Mouse (Mus musculus) right cerebral cortex, postnatal 36 days (tissue): ENCODE results near the gene Dhx29.

Experiments used
- DNase-seq, 2 experiments: peaks; one replicate each; pipeline ENCODE4 v3.0.0; 2022; ENCODE audit warnings: low spot score in 2 of 2, mixed read lengths in 1 of 2

Gene Dhx29

DNA sequence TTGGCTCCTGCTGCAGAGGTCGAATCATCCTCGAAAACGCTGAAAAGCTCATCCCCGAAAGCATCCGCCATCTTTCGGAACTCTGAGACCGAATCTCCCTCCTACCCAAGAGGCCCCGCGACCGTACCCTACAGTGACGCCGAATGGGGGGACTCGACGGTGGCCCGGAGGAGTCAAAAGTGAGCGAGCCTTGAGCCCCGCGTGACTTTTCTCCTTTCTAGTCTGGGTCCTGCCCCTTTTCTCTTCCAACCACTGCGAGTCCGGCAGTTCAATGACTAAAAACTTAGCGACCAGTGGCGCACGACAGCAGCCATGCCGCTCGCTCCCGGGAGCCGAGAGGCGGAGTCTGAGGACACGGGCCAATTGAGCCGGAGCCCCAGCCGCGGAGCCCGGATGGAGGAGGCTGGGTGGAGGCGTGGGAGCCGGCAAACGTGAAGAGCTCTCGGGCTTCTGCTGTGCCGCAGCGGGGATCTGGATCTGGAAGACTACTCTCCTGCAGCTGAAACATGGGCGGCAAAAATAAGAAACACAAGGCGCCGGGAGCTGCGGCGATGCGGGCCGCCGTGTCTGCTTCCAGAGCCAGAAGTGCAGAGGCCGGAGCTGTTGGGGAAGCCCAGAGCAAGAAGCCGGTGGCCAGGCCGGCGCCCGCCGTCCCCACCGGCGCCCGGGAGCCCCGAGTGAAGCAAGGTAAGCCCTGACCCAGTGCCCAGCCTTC is at the start of gene Dhx29, which contains the start of gene Mtrex:
TSS of gene Dhx29 (plus strand) at position 168 of the 715 bp plus-strand sequence.
TSS of gene Mtrex (minus strand) at position 112 of the 715 bp plus-strand sequence.
- peak; percentile 98 to 99 for DNase-seq

DNA sequence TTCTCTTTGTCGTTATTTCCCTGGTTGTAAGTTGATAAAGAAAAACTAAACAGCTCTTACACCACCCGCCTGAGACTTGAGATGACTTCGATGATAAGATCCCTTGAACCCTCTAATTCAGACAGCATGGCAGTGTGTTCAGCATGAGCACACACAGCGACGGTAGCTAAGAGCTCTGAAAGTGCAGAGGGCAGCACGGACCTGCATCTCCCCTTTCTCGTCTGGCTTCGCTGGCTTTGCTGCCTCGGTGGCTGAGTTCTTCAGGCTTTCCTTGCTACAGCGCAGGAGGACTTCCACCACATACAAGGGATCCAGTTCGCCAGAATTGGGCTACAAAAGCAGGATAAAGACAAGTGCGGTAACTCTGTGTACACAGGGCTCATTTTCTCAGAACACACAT is 40.0 kb upstream of the Dhx29 start:
- DNase-seq, result no peak

DNA sequence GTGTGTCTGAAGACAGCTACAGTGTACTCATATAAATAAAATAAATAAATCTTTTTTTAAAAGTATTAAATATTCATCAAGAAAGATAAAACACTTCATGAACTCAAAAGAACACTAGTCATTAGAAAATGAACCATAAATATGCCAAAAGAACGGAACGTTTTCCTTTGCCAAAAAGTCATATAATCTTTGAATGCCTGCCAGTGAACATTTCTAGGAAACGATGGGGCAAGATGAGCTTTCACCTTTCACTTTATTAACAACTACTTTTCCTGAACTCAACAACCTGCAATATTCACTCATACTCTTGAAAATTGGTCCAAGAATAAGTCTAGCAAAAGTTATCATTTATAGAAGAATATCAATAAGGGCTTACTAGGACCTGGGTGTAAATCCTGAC is 25.1 kb upstream of the Dhx29 start:
- no peak for DNase-seq

DNA sequence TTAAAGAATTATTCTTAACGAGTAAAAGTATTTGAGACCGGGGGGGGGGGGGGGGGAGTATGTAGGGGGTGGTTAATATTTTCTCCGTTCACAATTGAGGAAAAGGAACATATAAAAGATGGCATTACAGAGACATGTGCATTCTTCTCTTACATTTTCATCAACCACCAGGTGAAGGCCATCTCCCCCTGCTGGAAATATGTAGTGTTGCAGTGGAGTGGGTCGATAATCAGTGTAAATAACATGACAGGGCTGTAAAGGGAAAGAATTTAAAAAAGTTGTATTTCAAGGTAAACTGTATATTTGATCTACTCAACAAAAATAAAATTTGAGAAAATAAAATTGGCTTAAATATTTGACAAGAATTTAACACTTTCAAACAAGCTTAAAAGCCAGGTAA is 17.6 kb upstream of the Dhx29 start:
- no peak for DNase-seq

DNA sequence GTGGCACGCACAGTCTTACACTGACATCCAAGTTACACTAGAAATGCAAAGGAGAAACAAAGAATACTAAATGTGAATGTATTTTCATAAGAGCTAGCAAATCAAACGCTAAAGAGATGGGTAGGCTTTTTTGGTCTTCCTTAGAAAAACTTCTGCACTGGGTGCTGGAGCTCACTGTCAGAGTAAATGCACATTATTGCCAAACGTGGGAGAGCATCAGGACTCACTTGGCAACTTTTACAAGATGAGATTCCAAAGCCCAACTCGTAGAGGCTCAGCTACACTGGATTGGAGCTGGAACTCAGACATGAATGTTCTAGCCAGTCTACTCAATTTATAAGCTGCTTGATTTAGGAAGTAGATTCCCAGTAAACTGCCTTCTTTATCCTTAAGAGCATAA is 16.8 kb upstream of the Dhx29 start:
- DNase-seq, result no peak

DNA sequence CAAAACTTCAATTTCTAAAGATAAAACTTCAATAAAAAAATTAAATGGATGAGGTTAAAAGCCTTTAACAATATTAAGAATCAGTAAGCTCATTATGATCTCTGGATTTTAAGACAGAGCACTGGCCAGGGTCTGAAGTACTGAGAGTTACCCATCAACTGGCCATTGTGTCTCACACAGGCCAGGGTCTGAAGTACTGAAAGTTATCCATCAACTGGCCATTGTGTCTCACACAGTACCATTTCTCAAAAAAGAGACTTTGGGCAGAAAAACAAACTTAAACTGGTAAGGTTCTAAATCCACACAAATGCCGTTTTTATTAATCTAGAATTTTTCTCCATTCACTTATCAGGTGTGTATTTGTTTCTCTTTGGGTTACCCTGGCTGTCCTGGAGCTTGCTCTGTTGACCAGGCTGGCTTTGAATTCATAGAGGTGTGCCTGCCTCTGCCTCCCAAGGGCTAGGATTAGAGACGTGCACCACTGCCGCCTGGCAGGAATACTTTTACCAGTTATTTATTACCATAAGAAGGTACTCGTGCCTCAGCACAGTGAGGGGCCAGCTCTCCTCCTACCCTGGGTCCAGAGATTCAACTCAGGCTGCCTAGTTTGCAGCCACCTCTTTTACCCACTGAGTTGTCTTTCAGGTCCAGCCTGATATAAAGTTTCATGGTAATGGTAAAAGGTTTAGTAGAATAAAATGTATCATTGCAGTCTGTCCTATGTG is 8.0 kb upstream of the Dhx29 start:
- DNase-seq, result no peak

DNA sequence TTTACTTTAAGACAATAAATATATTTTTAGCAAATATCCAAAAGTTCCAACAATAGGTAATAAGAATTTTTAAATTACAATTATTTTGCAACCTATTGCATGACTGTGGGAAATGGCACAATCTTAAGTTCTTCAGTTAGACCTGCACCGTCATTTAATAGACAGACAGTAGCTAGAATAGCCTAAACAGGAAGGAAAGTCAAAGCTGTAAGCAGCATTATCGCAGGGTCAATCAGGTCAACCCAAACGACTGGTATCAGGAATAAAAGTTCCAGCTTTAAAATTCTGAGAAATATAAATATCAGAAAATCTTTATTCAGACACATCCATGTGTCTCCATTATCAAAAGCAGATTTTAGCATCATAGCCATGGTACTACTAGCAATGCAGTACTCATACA is 6.3 kb upstream of the Dhx29 start:
- no peak for DNase-seq

DNA sequence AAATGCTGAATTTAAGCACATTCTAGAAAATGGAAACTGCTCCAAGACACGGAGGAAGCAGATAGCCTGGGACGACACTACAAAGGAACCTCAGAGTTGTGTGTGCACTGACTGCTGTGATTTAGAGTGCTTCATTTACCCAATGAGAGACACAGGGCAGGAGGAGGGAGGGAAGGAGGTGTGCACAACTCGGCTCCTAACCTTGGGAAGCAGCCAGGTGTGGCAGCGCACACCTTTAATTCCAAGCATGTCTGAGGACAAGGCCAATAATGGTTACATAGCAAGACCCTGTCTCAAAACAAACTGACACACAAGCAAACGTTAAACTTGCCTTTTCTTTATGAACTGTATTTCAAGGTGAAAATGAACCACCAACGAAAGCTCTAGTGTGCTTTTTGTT is 2.0 kb upstream of the Dhx29 start:
- no peak for DNase-seq

DNA sequence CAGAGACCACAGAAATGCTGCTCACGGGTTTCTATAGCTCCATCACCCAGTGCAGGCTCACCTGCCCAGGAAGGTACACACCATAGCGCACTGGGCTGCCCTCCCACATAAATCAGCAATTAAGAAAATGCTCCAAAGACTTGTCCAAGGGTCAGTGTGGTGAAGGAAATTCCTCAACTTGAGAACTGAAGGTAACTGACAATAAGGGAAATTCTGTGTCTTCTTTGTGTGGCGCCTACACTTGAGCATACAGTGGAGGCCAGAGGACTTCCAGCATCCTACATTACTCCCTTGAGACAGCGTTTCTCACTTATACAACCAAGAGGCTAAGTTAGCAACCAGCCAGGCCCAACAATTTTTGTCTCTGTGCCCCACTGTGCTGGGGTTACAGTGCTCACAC is 1.3 kb upstream of the Dhx29 start:
- DNase-seq, result no peak

DNA sequence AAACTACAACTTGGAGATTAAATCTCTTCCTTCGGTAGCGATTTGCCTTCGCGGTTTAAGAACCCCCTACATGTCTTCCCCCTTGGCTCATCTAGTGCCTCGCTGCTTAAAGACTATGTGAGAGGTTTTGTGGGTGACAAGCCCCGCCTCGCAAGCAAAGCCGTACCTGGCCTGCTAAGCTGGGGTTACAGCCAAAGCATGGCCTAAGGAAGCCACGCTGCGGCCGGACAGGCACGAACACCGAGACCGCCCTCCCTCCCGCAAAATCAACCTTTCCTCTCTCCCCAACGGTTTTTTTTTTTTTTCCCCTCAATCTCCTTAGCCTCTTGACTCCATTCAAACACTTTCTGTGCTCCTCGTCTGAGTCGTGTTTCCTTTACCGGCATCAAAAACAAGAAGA is 458 bp upstream of the Dhx29 start:
- DNase-seq, result no peak

DNA sequence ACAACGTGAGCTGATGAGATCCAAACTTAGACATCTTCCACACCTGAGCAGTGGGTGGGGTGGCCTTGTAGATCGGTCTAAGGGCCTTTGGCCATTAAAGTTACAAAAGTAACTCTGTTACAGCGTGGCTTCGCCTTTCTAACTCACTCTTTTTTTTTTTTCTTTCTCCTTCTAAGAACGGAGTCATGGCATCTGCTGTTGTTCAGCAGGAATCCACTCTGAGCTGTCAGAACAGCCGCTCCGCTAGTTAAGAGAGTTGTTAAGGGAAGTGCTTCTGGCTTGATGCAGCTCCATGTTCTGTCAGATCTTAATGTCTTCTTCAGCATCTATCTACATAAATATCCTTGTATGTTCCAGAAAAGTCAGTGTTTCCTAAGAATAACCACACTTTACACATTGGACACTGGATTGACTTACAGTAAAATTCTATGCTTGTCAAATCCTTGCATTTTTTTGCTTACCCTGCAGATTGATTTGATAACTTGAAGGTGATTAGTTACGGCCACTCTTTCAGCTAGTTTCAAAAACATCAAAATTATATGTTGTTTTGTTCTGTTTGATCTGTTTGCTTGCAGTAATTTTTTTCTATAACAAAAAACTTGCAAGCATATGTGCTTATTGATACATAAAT is 899 bp downstream of the Dhx29 start:
- no peak for DNase-seq

DNA sequence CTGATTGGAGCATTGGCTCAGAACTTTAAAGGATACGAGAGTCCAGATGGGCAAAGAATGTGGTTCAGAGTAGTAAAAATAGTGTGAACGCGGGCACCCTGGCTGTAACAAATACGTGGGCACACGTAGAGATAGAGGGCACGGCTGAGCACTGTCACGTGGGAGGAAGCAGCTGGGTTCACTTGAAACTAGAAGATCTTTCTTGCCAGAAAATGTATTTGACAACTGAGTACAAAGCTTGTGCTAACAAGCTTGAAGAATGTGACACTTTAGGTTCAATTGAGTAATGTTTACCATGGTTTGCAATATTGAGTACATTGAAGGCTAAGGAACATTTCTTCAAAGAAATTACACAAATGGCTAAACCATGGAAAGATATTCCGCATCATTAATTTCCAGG is 10.9 kb downstream of the Dhx29 start:
- no peak for DNase-seq

DNA sequence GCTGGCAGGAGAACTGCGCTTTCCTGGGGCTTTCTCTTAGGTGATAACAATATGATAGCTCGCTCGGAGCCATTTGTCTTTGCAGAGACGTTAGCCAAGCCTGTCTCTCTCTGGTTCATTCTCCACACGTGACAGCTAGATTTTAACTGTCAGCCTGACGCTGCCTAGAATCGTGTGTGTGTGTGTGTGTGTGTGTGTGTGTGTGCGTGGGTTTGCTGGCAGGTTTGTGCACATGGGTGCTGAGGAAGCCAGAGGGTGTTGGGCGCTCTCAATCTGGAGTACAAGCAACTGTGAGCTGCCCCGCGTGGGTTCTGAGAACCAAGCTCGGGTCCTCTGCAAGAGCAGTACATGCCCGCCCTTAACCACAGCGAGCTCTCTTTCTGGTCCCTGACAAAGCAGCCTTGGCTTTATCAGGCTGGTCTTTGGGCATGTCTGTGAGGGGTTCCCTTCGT is 14.7 kb downstream of the Dhx29 start:
- peak in 1 of 2 experiments; percentile 39 for DNase-seq

DNA sequence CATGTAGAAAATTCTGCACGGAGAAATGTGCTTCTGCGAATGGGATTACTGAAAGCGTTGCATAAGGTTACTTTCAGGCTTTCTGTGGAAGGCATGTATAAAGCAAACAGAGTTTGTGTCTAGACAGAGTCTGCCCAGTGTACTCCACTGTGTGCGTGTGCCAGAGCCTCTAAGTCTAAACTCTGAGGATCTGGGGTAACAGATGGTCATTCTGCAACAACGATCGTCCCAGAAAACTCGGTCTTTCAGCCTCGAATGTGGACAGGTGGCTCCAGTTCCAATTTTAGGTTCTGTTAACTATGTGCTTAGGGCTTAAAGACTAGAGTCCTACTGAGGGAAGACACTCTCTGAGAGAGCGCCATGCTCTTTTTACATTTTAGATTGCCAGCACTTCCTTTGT is 18.1 kb downstream of the Dhx29 start:
- peak in 1 of 2 experiments; percentile 16 for DNase-seq

DNA sequence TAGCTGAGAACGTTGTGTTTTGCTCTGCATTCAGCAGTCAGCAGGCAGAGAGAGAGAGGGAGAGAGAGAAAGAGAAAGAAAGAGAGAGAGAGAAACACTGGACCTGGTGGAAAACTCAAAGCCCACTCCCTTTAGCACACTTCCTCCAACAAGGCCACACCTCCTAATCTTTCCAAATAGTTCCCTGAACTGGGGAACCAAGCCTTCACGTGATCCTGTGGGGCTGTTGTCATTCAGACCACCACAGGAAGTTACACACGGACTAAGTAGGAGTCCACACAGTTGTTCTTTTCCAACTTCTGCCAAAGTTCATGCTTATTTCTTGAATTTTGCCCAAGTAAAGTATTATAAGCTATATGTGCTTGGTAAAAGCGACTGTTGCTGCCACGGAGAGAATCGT is 18.6 kb downstream of the Dhx29 start:
- DNase-seq, result no peak

DNA sequence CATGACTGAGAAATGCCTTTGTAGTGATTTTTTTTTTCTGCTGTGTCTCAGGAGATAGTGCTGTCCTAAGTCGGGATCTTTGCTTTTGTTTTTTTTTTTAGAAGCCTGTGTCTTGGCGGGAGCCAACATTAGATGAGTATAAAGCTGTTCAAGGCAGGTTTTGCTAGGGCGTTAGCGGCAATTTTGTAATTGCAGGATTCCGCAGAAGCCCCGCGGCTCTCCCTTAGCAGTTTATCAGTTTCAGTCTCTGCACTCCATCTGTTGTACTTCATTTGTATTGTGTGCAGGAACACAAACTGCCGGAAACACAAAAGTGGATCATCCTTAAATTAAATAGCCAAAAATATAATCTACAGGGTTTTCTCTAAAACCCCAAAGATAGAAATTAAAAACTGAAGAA is 26.8 kb downstream of the Dhx29 start:
- no peak for DNase-seq

DNA sequence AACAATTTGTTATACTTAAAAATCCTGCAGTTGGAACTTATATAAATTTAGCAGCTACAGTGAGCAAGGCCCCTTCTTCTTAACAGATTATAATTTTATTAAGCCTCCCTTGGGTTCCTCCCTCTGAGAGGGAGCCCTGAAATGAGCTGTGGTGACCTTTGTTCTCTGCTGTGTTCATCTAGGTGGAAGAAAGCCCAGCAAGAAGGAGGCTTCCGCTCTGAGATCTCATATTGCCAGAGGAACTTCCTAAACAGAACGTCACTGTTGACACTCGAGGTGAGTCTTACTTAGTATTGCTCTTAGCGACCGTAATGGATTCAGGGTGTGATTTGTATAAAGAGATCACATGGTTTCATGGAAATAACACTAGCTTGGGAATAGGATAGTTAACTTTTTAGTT is 35.8 kb downstream of the Dhx29 start:
- no peak for DNase-seq

DNA sequence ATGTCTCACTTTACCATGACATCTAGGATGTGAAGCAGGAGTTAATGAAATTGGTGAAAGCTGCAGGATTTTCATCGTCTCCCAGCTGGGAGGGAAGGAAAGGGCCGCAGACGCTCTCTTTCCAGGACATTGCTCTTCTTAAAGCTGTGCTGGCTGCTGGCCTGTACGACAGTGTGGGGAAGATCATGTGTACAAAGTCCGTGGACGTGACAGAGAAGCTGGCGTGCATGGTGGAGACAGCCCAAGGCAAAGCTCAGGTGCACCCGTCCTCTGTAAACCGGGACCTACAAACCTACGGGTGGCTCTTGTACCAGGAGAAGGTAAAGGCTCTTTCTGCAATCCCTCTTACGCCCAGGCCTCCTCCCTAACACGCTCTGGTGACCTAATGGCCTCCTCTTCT is 37.2 kb downstream of the Dhx29 start:
- DNase-seq, result no peak

DNA sequence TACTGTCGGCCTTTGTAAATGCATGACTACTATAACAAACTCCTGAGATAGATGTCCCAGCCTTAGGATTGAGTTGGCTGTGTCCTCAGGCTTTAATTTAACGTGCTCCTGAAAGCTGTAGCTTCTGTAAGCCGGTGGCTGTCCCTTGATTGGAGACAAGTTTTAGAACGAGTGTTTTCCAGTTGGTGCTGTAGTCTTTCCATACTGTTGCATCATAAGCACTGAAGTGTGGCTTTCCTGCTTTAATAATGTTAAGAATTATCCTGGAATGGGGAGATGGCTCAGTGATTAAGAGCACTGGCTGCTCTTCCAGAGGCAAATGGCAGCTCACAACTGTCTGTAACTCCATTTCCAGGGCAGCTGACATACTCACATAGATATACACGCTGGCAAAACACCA is 40.0 kb downstream of the Dhx29 start:
- DNase-seq, result no peak

DNA sequence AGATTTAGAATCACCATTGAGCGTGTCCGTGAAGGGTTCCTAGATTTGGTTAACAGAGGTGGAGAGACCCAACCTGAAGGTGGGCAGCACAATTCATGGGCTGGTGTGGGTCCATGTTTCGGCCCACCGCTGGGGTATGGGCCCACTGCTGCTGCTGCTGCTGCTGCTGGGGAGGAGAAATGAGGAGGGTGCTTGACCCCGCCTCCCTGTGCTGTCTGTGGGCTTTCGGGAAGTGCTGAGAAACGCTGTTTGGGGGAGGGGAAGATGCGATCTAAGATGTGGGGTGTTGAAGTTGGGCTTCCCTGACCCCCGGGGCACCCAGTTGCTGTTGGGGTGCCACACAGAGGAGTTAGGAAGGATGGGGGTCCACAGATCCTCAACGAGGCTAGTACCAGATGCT is 49.5 kb downstream of the Dhx29 start:
- DNase-seq, result no peak

DNA sequence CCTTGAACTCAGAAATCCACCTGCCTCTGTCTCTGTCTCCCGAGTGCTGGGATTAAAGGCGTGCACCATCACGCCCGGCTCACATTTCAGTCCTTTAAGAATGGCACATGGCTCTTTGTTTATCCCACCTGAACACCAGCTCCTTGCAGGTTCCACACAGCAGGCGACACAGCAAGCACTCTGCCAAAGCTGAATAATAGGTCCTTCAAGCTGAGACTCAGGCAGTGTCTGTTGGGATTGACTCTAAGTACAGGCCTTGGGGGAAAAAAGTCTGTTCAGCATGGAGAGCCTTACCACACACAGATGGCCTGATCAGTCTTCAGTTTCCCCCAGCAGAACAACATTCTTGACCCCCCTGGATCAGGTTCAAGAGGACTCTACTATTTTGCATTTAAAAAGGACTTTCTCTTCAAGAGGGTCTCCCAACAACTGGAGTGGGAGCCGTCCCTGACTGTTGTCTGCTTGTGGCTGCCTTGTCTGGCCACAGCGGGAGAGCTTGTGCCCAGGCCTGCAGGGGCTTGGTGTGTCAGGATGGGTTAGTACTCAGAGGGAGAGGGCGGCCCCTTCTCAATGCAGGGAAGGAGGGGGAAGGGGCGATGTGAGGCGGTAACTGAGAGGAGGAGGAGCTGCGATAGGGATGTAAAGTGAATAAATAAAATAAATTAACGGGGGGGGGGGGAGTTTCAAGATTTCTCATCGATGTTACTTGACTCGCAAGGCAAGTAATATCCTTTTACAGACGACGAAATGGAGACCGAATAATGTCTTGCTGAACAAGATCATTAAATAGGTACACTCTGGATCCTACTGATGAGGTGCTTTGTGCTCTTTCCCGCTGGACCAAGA is 58.6 kb downstream of the Dhx29 start:
- DNase-seq, result no peak

DNA sequence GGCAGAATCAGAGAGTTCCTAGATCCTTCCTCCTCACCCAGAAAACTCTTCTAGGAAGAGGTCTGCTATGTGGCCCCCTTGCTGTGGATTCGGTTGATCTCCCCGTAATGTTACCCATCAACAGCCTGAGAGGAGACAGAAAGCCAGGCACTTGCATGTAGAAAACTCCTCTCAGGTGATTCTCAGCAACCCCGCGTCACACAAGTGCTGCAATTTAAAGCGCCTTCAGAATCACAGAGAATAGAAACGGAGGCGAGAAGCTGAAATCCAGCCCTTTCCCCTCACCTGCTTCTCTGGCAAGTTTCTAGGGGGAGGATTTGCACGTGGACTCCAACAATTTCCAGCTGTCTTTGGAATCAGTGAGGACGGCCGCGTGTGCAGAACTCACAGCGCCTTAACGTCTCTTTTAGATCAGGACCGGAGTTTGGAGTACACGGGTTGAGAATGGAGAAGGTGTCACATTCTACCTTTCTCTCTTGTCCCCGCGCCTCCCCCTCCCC is 59.2 kb downstream of the Dhx29 start:
- no peak for DNase-seq
